8 mouse cellular contexts compared by ENCODE assay signal in the genomic region with DNA sequence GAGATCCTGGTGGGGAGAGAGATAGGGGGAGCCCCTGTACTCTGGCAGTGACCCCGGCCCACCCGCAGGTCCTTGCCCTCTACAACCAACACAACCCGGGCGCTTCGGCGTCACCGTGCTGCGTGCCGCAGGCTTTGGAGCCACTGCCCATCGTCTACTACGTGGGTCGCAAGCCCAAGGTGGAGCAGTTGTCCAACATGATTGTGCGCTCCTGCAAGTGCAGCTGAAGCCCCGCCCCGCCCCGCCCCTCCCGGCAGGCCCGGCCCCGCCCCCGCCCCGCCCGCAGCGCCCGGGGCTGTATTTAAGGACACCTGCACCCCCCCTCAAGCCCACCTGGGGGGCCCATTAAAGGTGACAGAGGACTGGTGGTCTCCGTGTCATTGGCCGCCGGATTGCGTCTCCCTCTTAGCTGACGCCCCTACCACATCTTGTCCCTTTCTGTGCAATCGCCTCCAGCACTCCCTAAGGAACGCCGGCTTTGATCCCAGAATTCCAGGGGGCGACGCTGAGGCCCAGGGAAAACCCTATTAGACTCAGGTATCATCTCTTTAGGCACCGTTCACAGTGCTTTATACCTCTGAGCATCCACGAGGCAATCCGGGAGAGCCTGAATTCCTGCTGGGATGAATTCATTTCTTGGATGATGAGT. TPM values are rescaled to one million over a fixed set of nuclear protein-coding genes. Genes with fewer than 3 reads are reported as not detected.
A peak's percentile ranks its signal among the peaks of the same experiment; 100 is the strongest.
DNase-seq lines count a peak whose midpoint lies in the region; ATAC-seq and TF ChIP-seq lines count a peak whose summit lies in the region.

No protein-coding gene starts in this region.

- TF ChIP-seq EP300 in MEL (IDR thresholded peaks at IDR 0.05; ENCODE audit: low read depth in 1 of 2, low read length in 2 of 2) = no peak

- H3K4me3 ChIP-seq in MEL (ENCODE audit: control insufficient read depth in 1 of 2, insufficient read depth in 1 of 2, low read depth in 2 of 2, low read length in 2 of 2) = no peak overlapping the region
- peak overlapping the region; percentile 32 for H3K4me3 ChIP-seq in heart, embryonic 16.5 days (ENCODE audit: low read length)
- H3K4me3 ChIP-seq in liver, embryonic 15.5 days (replicated peaks) = no peak overlapping the region

- no peak overlapping the region for H3K27ac ChIP-seq in MEL (ENCODE audit: control insufficient read depth, low read depth, low read length)
- no peak overlapping the region; the same call in 1 of the 2 replicates for H3K27ac ChIP-seq in heart, embryonic 16.5 days (ENCODE audit: low read length)
- no peak overlapping the region for H3K27ac ChIP-seq in liver, embryonic 15.5 days (replicated peaks)

- H3K79me2 ChIP-seq in MEL (ENCODE audit: control insufficient read depth, insufficient read depth, low read length, poor library complexity) = peaks cover 9% of the 10 kb centered on the region; the same call in 1 of the 2 replicates

- H3K27me3 ChIP-seq in MEL (ENCODE audit: control insufficient read depth in 1 of 2, insufficient read depth in 2 of 2, low read length in 2 of 2) = no peaks in the 10 kb centered on the region
- no peaks in the 10 kb centered on the region for H3K27me3 ChIP-seq in heart, embryonic 16.5 days (ENCODE audit: control insufficient read depth, insufficient read depth, low read length)
- no peaks in the 10 kb centered on the region for H3K27me3 ChIP-seq in liver, embryonic 15.5 days

- 17% methylated on average over 32 of the region's 37 CpGs for WGBS in heart, embryonic 16.5 days
- WGBS in liver, embryonic 15.5 days (ENCODE audit: insufficient replicate concordance) = 59% methylated on average over 31 of the region's 37 CpGs

- peak; percentile 91 for DNase-seq in heart, adult 11 months
- no peak for DNase-seq in heart, postnatal 10 days
- peak; percentile 27 for DNase-seq in MEL (ENCODE audit: low read depth, low spot score)
- DNase-seq in frontal cortex, adult 2 months (ENCODE audit: extremely low spot score in 1 of 2, low spot score in 1 of 2) = no peak
- DNase-seq in spleen, adult 18-20 months = no peak

- TF ChIP-seq CTCF in MEL (IDR thresholded peaks at IDR 0.05 in 2 of 3, conservative IDR thresholded peaks at IDR 0.05 in 1 of 3; ENCODE audit: control insufficient read depth in 1 of 3, insufficient read depth in 1 of 3, low read depth in 2 of 3, low read length in 3 of 3, poor library complexity in 1 of 3, severe bottlenecking in 1 of 3) = no peak

- peaks cover 0 to 2% of the 10 kb centered on the region in 2 experiments; a peak in 1 of 4 replicates for H3K4me1 ChIP-seq in MEL (ENCODE audit: control insufficient read depth in 1 of 2, insufficient read depth in 2 of 2, low read length in 2 of 2)
- peaks cover 36% of the 10 kb centered on the region for H3K4me1 ChIP-seq in heart, embryonic 16.5 days (ENCODE audit: control insufficient read depth, insufficient read depth, low read length)
- H3K4me1 ChIP-seq in liver, embryonic 15.5 days (replicated peaks) = peaks cover 54% of the 10 kb centered on the region

- H3K4me2 ChIP-seq in heart, embryonic 16.5 days (ENCODE audit: low read depth, low read length) = peak overlapping the region; percentile 61
- H3K4me2 ChIP-seq in liver, embryonic 15.5 days = peak overlapping the region; percentile 51

- TF ChIP-seq RAD21 in MEL (IDR thresholded peaks at IDR 0.05; ENCODE audit: low read depth, low read length) = no peak

- peak in 1 of 2 experiments; percentile 49; a peak in 2 of 4 replicates for TF ChIP-seq POLR2A in MEL (IDR thresholded peaks at IDR 0.05; ENCODE audit: control insufficient read depth in 1 of 2, insufficient read depth in 1 of 2, low read depth in 1 of 2, low read length in 2 of 2, poor library complexity in 1 of 2)

- H3K9ac ChIP-seq in MEL (ENCODE audit: control insufficient read depth, low read depth, low read length, poor library complexity, severe bottlenecking) = no peak overlapping the region
- H3K9ac ChIP-seq in heart, embryonic 16.5 days (ENCODE audit: low read length) = no peak overlapping the region
- no peak overlapping the region for H3K9ac ChIP-seq in liver, embryonic 15.5 days

- intact Hi-C loops in heart, postnatal 10 days (cut with DNase I) = loop anchor here (1.0 kb wide), 1 partner anchor 16 kb away; no protein-coding TSS in a partner anchor

- no peak for ATAC-seq in heart, embryonic 16.5 days (replicated peaks; ENCODE audit: extremely low read depth, insufficient read depth, low FRiP score)
- ATAC-seq in liver, embryonic 15.5 days (ENCODE audit: insufficient read depth) = no peak
- ATAC-seq in granulocyte monocyte progenitor cell, adult 5-6 weeks (replicated peaks; ENCODE audit: poor library complexity, severe bottlenecking) = no peak

- H3K36me3 ChIP-seq in MEL (ENCODE audit: control insufficient read depth in 1 of 2, insufficient read depth in 2 of 2, low read length in 2 of 2) = peaks cover 17% of the 10 kb centered on the region in 2 experiments
- H3K36me3 ChIP-seq in heart, embryonic 16.5 days (ENCODE audit: control insufficient read depth, insufficient read depth) = peaks cover 16% of the 10 kb centered on the region
- H3K36me3 ChIP-seq in liver, embryonic 15.5 days (replicated peaks) = peaks cover 58% of the 10 kb centered on the region

- no peaks in the 10 kb centered on the region for H3K9me3 ChIP-seq in MEL (replicated peaks; ENCODE audit: insufficient read depth, low read length)
- peaks cover 5% of the 10 kb centered on the region for H3K9me3 ChIP-seq in heart, embryonic 16.5 days (replicated peaks; ENCODE audit: control insufficient read depth, low read length)
- no peaks in the 10 kb centered on the region; the same call in 1 of the 2 replicates for H3K9me3 ChIP-seq in liver, embryonic 15.5 days (replicated peaks)

TF ChIP-seq in MEL, 35 proteins besides CTCF, POLR2A, EP300 and RAD21 (continues in another document):
- no peak for TF ChIP-seq GATA1 (IDR thresholded peaks at IDR 0.05; ENCODE audit: low read depth, low read length)
- no peak for TF ChIP-seq USF1 (IDR thresholded peaks at IDR 0.05; ENCODE audit: low read depth, low read length)
- TF ChIP-seq HCFC1 (IDR thresholded peaks at IDR 0.05; ENCODE audit: low read depth, low read length) = no peak

RNA-seq across cellular contexts. Expression of a gene that starts 14.0 kb away (rescaled TPM):
- total RNA-seq in heart, postnatal 10 days (2021) = 10 to 100 TPM; 48.9 to 51.9 TPM
- total RNA-seq in MEL (2012; rRNA removed) = 8.0 and 8.4 TPM in 2 replicates
- 10 to 100 TPM in 1 of 2 experiments, not detected in 1; 39.7 TPM for polyA plus RNA-seq in MEL (2012; ENCODE audit: insufficient read depth in 1 of 2, insufficient read length in 2 of 2, low read depth in 1 of 2, low replicate concordance in 2 of 2, missing spikeins in 1 of 2)
- polyA plus RNA-seq in heart, embryonic 16.5 days (2015; fragmentation: Nextera tagmentation; extraction: Ambion mirVana) = 19.9 and 23.0 TPM in 2 replicates
- 9.7 and 10.6 TPM in 2 replicates for polyA plus RNA-seq in liver, embryonic 15.5 days (2015; fragmentation: Nextera tagmentation; extraction: Ambion mirVana)
- polyA plus RNA-seq in frontal cortex, adult 2 months (2012; rRNA removed) = 60.3 and 64.0 TPM in 2 replicates
- total RNA-seq in granulocyte monocyte progenitor cell, adult 5-6 weeks (2014; fragmentation: Nextera tagmentation) = 35.6 and 51.7 TPM in 2 replicates
- 8.9 and 14.8 TPM in 2 replicates for total RNA-seq in granulocyte monocyte progenitor cell, adult 5-6 weeks (2017)

RNA-seq across cellular contexts. Expression of a gene that starts 18.0 kb away (rescaled TPM):
- 10 to 100 TPM; 43.6 to 45.5 TPM for total RNA-seq in heart, postnatal 10 days (2021)
- total RNA-seq in MEL (2012; rRNA removed) = 108 and 121 TPM in 2 replicates
- polyA plus RNA-seq in MEL (2012; ENCODE audit: insufficient read depth in 1 of 2, insufficient read length in 2 of 2, low read depth in 1 of 2, low replicate concordance in 2 of 2, missing spikeins in 1 of 2) = 100 to 1,000 TPM; 164 to 489 TPM
- 3.6 and 3.8 TPM in 2 replicates for polyA plus RNA-seq in heart, embryonic 16.5 days (2015; fragmentation: Nextera tagmentation; extraction: Ambion mirVana)
- polyA plus RNA-seq in liver, embryonic 15.5 days (2015; fragmentation: Nextera tagmentation; extraction: Ambion mirVana) = 5.0 and 6.0 TPM in 2 replicates
- polyA plus RNA-seq in frontal cortex, adult 2 months (2012; rRNA removed) = 7.0 and 7.2 TPM in 2 replicates
- 261 and 291 TPM in 2 replicates for total RNA-seq in granulocyte monocyte progenitor cell, adult 5-6 weeks (2014; fragmentation: Nextera tagmentation)
- total RNA-seq in granulocyte monocyte progenitor cell, adult 5-6 weeks (2017) = 26.4 and 34.3 TPM in 2 replicates

RNA-seq across cellular contexts. Expression of a gene that starts 24.3 kb away (rescaled TPM):
- 10 to 100 TPM; 12.3 to 14.3 TPM for total RNA-seq in heart, postnatal 10 days (2021)
- total RNA-seq in MEL (2012; rRNA removed) = 70.4 TPM in 2 replicates
- 100 to 1,000 TPM in 1 of 2 experiments, not detected in 1; 108 TPM for polyA plus RNA-seq in MEL (2012; ENCODE audit: insufficient read depth in 1 of 2, insufficient read length in 2 of 2, low read depth in 1 of 2, low replicate concordance in 2 of 2, missing spikeins in 1 of 2)
- 30.3 and 32.0 TPM in 2 replicates for polyA plus RNA-seq in heart, embryonic 16.5 days (2015; fragmentation: Nextera tagmentation; extraction: Ambion mirVana)
- polyA plus RNA-seq in liver, embryonic 15.5 days (2015; fragmentation: Nextera tagmentation; extraction: Ambion mirVana) = 19.9 and 23.2 TPM in 2 replicates
- 54.8 and 62.4 TPM in 2 replicates for polyA plus RNA-seq in frontal cortex, adult 2 months (2012; rRNA removed)
- total RNA-seq in granulocyte monocyte progenitor cell, adult 5-6 weeks (2014; fragmentation: Nextera tagmentation) = 49.7 and 53.8 TPM in 2 replicates
- total RNA-seq in granulocyte monocyte progenitor cell, adult 5-6 weeks (2017) = 31.0 and 49.9 TPM in 2 replicates

RNA-seq across cellular contexts. Expression of a gene that starts 29.9 kb away (rescaled TPM):
- total RNA-seq in heart, postnatal 10 days (2021) = not detected
- 0.59 and 0.89 TPM in 2 replicates for total RNA-seq in MEL (2012; rRNA removed)
- polyA plus RNA-seq in MEL (2012; ENCODE audit: insufficient read depth in 1 of 2, insufficient read length in 2 of 2, low read depth in 1 of 2, low replicate concordance in 2 of 2, missing spikeins in 1 of 2) = 1 to 10 TPM in 1 of 2 experiments, not detected in 1; 3.3 TPM
- polyA plus RNA-seq in heart, embryonic 16.5 days (2015; fragmentation: Nextera tagmentation; extraction: Ambion mirVana) = 2.1 and 2.2 TPM in 2 replicates
- polyA plus RNA-seq in liver, embryonic 15.5 days (2015; fragmentation: Nextera tagmentation; extraction: Ambion mirVana) = 0.96 and 1.0 TPM in 2 replicates
- polyA plus RNA-seq in frontal cortex, adult 2 months (2012; rRNA removed) = 49.8 and 52.0 TPM in 2 replicates
- 0.75 and 1.5 TPM in 2 replicates for total RNA-seq in granulocyte monocyte progenitor cell, adult 5-6 weeks (2014; fragmentation: Nextera tagmentation)
- total RNA-seq in granulocyte monocyte progenitor cell, adult 5-6 weeks (2017) = not detected in 2 replicates

RNA-seq across cellular contexts. Expression of a gene that starts 45.9 kb away (rescaled TPM):
- total RNA-seq in heart, postnatal 10 days (2021) = 10 to 100 TPM; 17.9 to 20.6 TPM
- total RNA-seq in MEL (2012; rRNA removed) = 106 and 109 TPM in 2 replicates
- 100 to 1,000 TPM in 1 of 2 experiments, not detected in 1; 134 TPM for polyA plus RNA-seq in MEL (2012; ENCODE audit: insufficient read depth in 1 of 2, insufficient read length in 2 of 2, low read depth in 1 of 2, low replicate concordance in 2 of 2, missing spikeins in 1 of 2)
- 42.5 and 44.6 TPM in 2 replicates for polyA plus RNA-seq in heart, embryonic 16.5 days (2015; fragmentation: Nextera tagmentation; extraction: Ambion mirVana)
- 46.1 and 50.8 TPM in 2 replicates for polyA plus RNA-seq in liver, embryonic 15.5 days (2015; fragmentation: Nextera tagmentation; extraction: Ambion mirVana)
- 33.9 TPM in 2 replicates for polyA plus RNA-seq in frontal cortex, adult 2 months (2012; rRNA removed)
- 84.1 and 154 TPM in 2 replicates for total RNA-seq in granulocyte monocyte progenitor cell, adult 5-6 weeks (2014; fragmentation: Nextera tagmentation)
- total RNA-seq in granulocyte monocyte progenitor cell, adult 5-6 weeks (2017) = 73.1 and 81.3 TPM in 2 replicates

Comparison
In these comparisons a context has a peak if more than half of its experiments do, and no peak if none do; other contexts are left out.
1. DNase-seq: peak in heart, adult 11 months (single experiment) and MEL (single experiment); none in heart, postnatal 10 days (0 of 2), frontal cortex, adult 2 months (0 of 2) and spleen, adult 18-20 months (0 of 2).
2. RNA of a gene that starts 18.0 kb away (polyA plus RNA-seq): 164 to 489 TPM in MEL; 7.0 to 7.2 TPM in frontal cortex, adult 2 months, 5.0 to 6.0 TPM in liver, embryonic 15.5 days and 3.6 to 3.8 TPM in heart, embryonic 16.5 days; every median in the first group is over 10 times any median in the second.